Mouse (Mus musculus) stomach, postnatal 0 days (tissue): ENCODE measurements around the gene Hdac1. TPM values are rescaled to one million over a fixed set of nuclear protein-coding genes. Genes with fewer than 3 reads are reported as not detected.

ENCODE experiments used
- ATAC-seq: fragments of 200-750 bp; cut with Nextera tagmentation; 2 replicates; pipeline ENCODE4 v1.8.0; 2017; ENCODE audit not compliant: low FRiP score, low TSS enrichment
- DNase-seq: peaks from one replicate; pipeline ENCODE4 v3.0.0-alpha.2; 2016; ENCODE audit warnings: low spot score
- H3K27ac ChIP-seq: fragments of 300-500 bp; sonication (generic); replicated peaks from 2 replicates; pipeline ENCODE4 v1.5.1; 2014; ENCODE audit warnings: mild to moderate bottlenecking, control low read depth
- H3K27me3 ChIP-seq: fragments of 300-500 bp; sonication (generic); 2 replicates; pipeline ENCODE4 v1.6.1; 2014; ENCODE audit warnings: low read length; ENCODE audit not compliant: control insufficient read depth, insufficient read depth
- H3K36me3 ChIP-seq: fragments of 300-500 bp; sonication (generic); 2 replicates; pipeline ENCODE4 v1.6.1; 2014; ENCODE audit warnings: low read length, mixed read lengths; ENCODE audit not compliant: control insufficient read depth, insufficient read depth
- H3K4me1 ChIP-seq: fragments of 300-500 bp; sonication (generic); replicated peaks from 2 replicates; pipeline ENCODE4 v1.6.1; 2014; ENCODE audit warnings: antibody characterized with exemption; ENCODE audit not compliant: control insufficient read depth, insufficient read depth
- H3K4me2 ChIP-seq: fragments of 300-500 bp; sonication (generic); replicated peaks from 2 replicates; pipeline ENCODE4 v1.6.1; 2014; ENCODE audit warnings: low read depth, mild to moderate bottlenecking, control low read depth, moderate library complexity
- H3K4me3 ChIP-seq: fragments of 300-500 bp; sonication (generic); 2 replicates; pipeline ENCODE4 v1.5.1; 2014; ENCODE audit warnings: low read depth, low read length, control low read depth
- H3K9ac ChIP-seq: fragments of 300-500 bp; sonication (generic); 2 replicates; pipeline ENCODE4 v1.6.1; 2014; ENCODE audit warnings: mild to moderate bottlenecking, low read length, control low read depth, mixed read lengths
- H3K9me3 ChIP-seq: fragments of 300-500 bp; sonication (generic); 2 replicates; pipeline ENCODE4 v1.6.1; 2016; ENCODE audit warnings: low read length; ENCODE audit not compliant: control insufficient read depth
- CTCF ChIP-seq: IDR thresholded peaks from 2 replicates; pipeline ENCODE4 v1.5.1; 2016; ENCODE audit warnings: antibody characterized with exemption, low read depth, mild to moderate bottlenecking, moderate library complexity
- EP300 ChIP-seq: optimal IDR thresholded peaks from 2 replicates; pipeline ENCODE3; 2016; ENCODE audit warnings: antibody characterized with exemption
- WGBS: fragments of 180-500 bp; shearing (Covaris S2); extraction: QIAGEN DNeasy Blood & Tissue Kit; methylation state at CpG from one replicate; pipeline ENCODE4 v1.1.7; 2014; 5-methylcytosine and 5-hydroxymethylcytosine counted together
- polyA plus RNA-seq: library from polyadenylated mRNA; unstranded; fragments of >200 nt; fragmentation: Nextera tagmentation; extraction: Ambion mirVana; gene quantifications from 2 replicates; pipeline ENCODE4 v1.2.1, GENCODE M21; 2015

Gene Hdac1
- polyA plus RNA-seq = 110 TPM in 2 replicates

DNA sequence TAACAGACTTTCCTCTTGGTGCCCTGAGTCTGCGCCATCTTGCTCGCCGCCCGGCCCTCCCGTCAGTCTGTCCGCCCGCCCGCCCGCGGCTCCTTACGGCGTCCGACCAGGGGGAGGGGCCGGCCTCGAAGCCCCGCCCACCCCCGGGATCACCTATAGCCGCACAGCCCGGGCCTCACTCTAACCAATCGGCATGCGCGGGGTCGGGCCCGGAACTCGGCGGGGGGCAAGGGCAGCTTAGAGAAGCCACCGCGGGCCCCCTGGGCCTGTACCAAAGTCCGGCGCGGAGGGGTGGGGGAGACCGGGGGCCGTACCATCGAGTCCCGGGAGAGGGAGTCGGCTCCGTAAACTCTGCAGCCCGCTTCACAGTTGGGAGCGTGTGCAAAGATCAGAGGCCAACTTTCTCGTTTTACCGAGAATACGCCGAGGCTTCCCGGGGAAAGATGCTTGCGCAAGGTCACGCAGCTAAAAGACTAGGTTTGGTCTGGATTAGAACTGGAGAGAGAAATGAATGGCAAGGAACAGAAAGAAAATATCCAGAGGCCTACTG is at the start of gene Hdac1:
Hdac1 (minus strand) TSS at position 122 of the 550 bp plus-strand sequence.
- Histone ChIP-seq H3K27me3 (no peaks in the 10 kb centered on the region), H3K9me3 (no peaks in the 10 kb centered on the region), H3K4me1 (peaks cover 6% of the 10 kb centered on the region; the same call in 1 of the 2 replicates), H3K27ac (peak within 1 kb of the TSS; percentile 86), H3K36me3 (no peaks in the 10 kb centered on the region), H3K4me3 (peak within 1 kb of the TSS; percentile 84), H3K9ac (peak within 1 kb of the TSS; percentile 88), H3K4me2 (peak within 1 kb of the TSS; percentile 67)
- TF ChIP-seq EP300 = peak; percentile 63
- TF ChIP-seq CTCF = peak; percentile 36; the same call in 1 of the 2 replicates
- DNase-seq = peak; percentile 99
- ATAC-seq = peak; percentile 99
- WGBS = 1% methylated on average over 44 of the region's 46 CpGs

DNA sequence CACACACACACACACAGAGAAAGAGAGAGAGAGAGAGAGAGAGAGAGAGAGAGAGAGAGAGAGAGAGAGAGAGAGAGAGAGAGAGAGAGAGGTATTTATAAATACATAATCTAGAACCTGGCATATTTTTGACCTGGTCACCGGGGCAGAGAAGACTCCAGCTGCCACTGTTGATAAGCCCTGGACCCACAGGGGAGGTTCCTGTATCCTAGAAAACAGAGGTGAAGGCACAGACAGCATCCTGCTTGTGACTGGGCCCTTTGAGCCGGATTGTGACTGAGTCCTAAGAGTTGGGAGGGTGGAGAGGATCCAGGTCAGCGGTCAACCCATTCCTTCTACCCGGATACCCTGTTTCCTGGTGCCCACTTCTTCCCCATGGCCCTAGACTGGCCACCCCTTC is 46.4 kb upstream of the Hdac1 start:
- ATAC-seq (no peak), DNase-seq (no peak)
- Histone ChIP-seq H3K4me3 (no peak overlapping the region), H3K9ac (no peak overlapping the region), H3K9me3 (no peaks in the 10 kb centered on the region), H3K4me1 (0 out of 2 replicates have a peak, but pooled peaks cover 3% of the 10 kb centered on the region), H3K27me3 (no peaks in the 10 kb centered on the region), H3K4me2 (no peak overlapping the region), H3K36me3 (peaks cover 16% of the 10 kb centered on the region), H3K27ac (no peak overlapping the region)
- WGBS = 70% methylated on average over 4 of the region's 4 CpGs
- no peak for TF ChIP-seq CTCF
- no peak for TF ChIP-seq EP300

DNA sequence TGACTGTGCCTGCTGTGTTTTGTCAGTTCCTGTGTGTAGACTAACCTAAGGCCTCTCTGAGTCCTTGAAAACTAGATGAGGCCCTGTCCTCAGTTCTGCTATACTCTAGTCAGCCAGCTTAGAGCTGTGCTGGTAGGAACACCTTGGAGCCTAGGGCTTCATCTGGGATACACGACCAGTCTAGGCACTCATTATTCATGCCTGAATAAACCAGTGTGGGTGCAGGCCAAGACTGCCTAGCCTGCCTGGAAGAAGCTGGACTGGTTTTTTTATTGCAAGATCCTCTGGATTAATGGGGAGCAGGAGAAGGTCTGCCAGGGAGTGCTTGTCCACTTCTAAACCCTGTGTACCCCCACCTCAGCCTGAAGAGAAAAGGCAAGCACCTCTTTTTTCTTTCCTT is 44.4 kb upstream of the Hdac1 start:
- ATAC-seq = no peak
- TF ChIP-seq CTCF (no peak), EP300 (no peak)
- WGBS = 23% methylated on average over 1 of the region's 1 CpGs
- peaks cover 2% of the 10 kb centered on the region; the same call in 1 of the 2 replicates for H3K36me3 ChIP-seq
- H3K4me2 ChIP-seq = no peak overlapping the region
- no peak overlapping the region for H3K9ac ChIP-seq
- H3K9me3 ChIP-seq = no peaks in the 10 kb centered on the region
- H3K27me3 ChIP-seq = no peaks in the 10 kb centered on the region
- no peak overlapping the region for H3K4me3 ChIP-seq
- no peak overlapping the region for H3K27ac ChIP-seq
- 0 out of 2 replicates have a peak, but pooled peaks cover 3% of the 10 kb centered on the region for H3K4me1 ChIP-seq
- DNase-seq = no peak

DNA sequence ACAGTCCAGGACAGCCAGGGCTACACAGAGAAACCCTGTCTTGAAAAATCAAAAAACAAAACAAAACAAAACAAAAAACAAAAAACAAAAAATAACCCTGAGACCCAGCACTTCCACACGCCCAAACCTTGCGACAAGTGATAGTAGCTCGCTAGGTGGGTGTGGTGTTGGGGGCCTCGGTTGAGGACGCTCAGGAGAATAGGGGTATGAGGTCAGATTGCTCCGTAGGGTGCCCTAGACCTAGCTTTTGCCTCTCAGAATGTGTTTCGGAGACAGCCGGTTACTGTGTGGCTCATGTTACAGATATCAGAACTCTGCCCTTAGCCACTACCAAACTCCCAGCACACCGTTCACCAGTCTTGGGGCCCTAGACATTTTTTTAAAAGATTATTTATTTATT is 43.3 kb upstream of the Hdac1 start:
- 0 out of 2 replicates have a peak, but pooled peaks cover 3% of the 10 kb centered on the region for H3K4me1 ChIP-seq
- peak overlapping the region; percentile 69 for H3K4me2 ChIP-seq
- no peak overlapping the region for H3K27ac ChIP-seq
- H3K27me3 ChIP-seq = no peaks in the 10 kb centered on the region
- 89% methylated on average over 9 of the region's 9 CpGs for WGBS
- no peak overlapping the region for H3K9ac ChIP-seq
- DNase-seq (no peak), ATAC-seq (no peak)
- TF ChIP-seq EP300 (no peak), CTCF (no peak)
- H3K4me3 ChIP-seq = no peak overlapping the region
- H3K36me3 ChIP-seq = no peaks in the 10 kb centered on the region
- H3K9me3 ChIP-seq = no peaks in the 10 kb centered on the region

DNA sequence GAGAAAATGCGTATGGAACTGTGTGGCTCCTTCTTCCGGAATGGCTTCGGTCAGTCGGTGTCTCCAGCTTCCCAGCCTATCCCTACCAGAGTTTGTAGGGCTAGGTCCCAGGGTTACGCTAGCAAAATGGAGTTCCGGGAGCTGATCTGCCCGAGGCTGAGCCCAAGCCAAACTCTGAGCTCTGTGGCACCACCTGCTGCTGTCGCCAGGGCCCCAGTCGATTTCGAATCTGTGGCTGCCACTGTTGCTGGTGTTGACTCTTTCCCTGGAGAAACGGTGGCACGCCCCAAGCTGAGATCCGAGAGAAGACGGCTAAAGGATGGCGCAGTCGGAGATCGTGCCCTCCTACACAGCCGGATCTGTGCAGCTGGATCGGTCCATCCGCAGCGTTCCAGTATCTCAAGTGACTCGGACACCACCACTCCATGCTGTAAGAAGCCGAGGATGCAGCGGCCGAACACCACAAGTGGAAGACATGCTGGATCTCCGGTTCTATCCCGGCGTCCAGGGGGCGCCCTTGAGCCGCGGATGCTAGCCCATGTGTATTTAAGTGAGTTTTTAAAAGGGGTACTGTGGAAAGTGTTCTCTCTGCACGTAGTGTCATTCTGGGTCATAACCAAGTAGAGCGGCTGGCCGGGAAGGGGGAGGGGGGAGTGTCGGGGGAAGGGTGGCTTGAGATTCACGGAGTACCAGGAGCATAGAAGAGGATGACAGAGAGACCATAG is 42.5 kb upstream of the Hdac1 start:
- peak; percentile 87 for ATAC-seq
- Histone ChIP-seq H3K27me3 (no peaks in the 10 kb centered on the region), H3K36me3 (no peaks in the 10 kb centered on the region), H3K9ac (peak overlapping the region; percentile 63), H3K4me1 (0 out of 2 replicates have a peak, but pooled peaks cover 3% of the 10 kb centered on the region), H3K27ac (peak overlapping the region; percentile 78), H3K9me3 (no peaks in the 10 kb centered on the region), H3K4me3 (peak overlapping the region; percentile 43), H3K4me2 (peak overlapping the region; percentile 69)
- TF ChIP-seq CTCF = peak; percentile 82
- no peak for TF ChIP-seq EP300
- peak; percentile 87 for DNase-seq
- WGBS = 2% methylated on average over 36 of the region's 36 CpGs

DNA sequence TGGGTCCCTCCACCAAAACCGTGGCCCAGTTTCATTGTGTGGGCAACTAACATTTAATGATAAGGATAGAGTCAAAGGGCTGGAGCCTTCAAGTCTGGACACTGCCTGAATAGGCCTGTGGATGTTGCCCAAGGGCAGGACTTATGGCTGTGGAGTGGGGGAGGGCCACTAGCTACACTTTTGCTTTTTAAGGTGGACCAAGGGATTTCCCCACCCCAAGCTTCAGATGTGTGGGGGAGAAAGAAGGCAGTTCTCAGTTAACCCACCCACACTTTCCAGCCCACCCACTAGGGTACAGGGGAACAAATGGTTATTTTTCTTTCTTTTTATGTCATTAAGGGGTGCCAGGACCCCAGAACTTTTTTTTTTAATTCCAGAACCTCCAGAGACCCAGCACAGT is 41.9 kb upstream of the Hdac1 start:
- 66% methylated on average over 1 of the region's 1 CpGs for WGBS
- Histone ChIP-seq H3K36me3 (no peaks in the 10 kb centered on the region), H3K9ac (peak overlapping the region; percentile 63), H3K4me2 (peak overlapping the region; percentile 69), H3K4me1 (0 out of 2 replicates have a peak, but pooled peaks cover 3% of the 10 kb centered on the region), H3K4me3 (peak overlapping the region; percentile 43), H3K9me3 (no peaks in the 10 kb centered on the region), H3K27me3 (no peaks in the 10 kb centered on the region), H3K27ac (peak overlapping the region; percentile 78)
- no peak for TF ChIP-seq EP300
- no peak for TF ChIP-seq CTCF
- DNase-seq (no peak), ATAC-seq (no peak)
